Mouse (Mus musculus) c-Kit-positive CD71-positive TER-119-negative erythroid progenitor cells, embryonic 14.5 days (primary cell): ENCODE measurements around the gene Gngt2.

Source experiments
- DNase-seq: peaks from one replicate; pipeline ENCODE4 v3.0.0-alpha.2; 2013; ENCODE audit warnings: low read depth

Gngt2 gene

GRCm38 (mm10) chr11:95826317-95827167 lies 10.5 kb upstream of the Gngt2 start:
- DNase-seq: no peak

- no peak for DNase-seq
Measured at GRCm38 (mm10) chr11:95827168-95827447, 9.9 kb upstream of the Gngt2 start.

DNA sequence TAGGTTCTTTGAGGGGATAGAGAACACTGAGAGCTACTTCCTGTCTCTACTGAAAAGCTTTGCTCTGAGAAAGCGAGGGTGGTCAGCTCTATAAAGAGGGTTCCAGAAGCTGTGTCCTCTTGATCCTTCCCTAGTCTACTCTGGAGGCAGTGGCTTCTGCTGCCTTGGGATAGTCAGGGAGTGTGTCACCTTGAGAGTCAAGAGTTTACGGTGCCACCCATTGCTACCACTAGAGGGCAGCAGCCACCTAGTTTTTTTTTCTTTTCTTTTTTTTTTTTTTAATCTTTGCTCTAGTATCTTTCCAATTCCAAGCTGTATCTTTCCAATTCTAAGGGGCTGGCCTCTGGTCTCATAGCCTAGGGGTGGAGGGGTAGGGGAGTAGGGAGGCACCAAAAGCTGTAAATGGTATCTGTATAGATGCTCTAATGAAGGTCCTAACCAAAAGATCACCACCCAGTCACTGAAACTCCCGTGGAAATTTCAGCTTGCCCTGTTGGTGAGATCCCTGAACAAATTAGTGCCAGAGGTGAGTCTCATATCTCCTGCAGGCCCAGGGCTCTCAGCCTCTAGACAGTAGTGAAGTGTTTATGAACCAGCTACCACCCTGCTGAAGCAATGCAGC lies 9.4 kb upstream of the Gngt2 start:
- peak; percentile 65 for DNase-seq

DNA sequence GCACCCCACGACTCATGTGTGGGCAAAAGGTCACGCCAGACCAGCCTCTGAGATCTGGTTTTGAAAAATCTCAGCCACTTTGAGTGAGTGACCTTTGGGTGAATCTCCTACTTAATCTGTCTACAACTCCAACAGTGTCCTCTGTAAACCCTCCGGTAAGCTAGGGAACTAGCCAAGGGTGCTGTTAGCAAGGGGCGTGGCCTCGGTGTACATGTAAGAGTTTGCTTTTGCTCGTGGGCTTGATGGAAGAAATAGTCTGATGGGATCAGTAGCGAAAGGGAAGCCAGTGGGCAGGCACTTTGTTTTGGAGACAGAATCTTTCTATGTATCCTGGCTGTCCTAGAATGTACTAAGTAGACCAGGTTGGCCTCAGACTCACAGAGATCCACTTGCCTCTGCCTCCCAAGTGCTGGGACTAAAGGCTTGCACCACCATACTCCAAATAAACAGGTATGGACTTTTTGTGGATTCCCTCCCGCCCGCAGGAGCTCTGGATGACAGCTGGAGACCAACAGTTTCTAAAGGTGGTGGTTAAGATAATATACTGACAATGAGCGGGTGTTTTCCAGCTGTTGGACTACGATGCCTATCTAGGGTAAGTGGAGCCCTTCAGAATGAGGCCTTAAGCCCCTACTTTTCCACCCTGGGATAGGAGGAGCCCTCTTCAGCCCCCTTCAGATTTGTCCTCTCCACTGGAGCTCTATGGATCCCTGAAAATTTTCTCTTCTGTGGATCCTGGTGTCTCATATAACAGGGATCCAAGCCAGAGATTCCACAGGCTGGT lies 8.6 kb upstream of the Gngt2 start:
- DNase-seq: no peak

- DNase-seq: no peak
Measured at GRCm38 (mm10) chr11:95829526-95830050, 7.4 kb upstream of the Gngt2 start.

DNA sequence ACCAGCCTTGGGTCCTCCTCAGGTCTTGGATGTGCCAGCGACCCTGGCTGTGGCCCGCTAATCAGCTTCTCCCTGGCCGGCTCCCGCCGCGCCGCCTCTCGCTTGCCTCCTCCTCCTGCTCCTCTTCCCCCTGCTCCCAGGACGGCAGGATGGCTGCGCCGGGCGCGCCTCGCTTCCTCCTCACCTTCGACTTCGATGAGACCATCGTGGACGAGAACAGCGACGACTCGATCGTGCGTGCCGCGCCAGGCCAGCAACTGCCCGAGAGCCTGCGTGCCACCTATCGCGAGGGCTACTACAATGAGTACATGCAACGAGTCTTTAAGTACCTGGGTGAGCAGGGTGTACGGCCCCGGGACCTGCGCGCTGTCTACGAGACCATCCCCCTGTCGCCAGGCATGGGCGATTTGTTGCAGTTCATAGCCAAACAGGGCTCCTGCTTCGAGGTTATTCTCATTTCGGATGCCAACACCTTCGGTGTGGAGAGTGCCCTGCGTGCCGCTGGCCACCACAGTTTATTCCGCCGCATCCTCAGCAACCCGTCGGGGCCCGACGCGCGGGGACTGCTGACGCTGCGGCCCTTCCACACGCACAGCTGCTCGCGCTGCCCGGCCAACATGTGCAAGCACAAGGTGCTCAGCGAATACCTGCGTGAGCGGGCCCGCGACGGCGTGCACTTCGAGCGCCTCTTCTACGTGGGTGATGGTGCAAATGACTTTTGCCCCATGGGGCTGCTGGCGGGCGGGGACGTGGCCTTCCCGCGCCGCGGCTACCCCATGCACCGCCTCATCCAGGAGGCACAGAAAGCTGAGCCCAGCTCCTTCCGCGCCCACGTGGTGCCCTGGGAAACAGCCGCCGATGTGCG lies 6.4 kb upstream of the Gngt2 start:
- DNase-seq: no peak

DNA sequence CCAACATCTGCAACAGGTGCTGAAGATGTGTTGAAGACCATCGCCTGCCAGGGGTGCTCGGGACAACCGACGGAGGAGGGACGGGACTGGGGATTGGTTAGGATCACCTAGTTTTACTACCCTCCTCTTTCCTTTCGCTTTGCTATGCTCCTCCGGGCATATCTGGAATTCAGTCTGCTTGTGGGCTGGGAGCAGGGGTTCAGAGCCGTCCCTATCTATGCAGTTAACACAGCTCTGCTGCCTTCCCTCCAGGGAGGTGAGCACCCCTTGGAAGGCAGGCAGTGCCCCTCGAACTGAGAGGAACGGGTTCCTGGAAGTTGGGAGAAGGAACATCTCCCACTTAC lies 5.8 kb upstream of the Gngt2 start:
- DNase-seq: no peak

GRCm38 (mm10) chr11:95831641-95832040 lies 5.4 kb upstream of the Gngt2 start:
- DNase-seq: no peak

DNA sequence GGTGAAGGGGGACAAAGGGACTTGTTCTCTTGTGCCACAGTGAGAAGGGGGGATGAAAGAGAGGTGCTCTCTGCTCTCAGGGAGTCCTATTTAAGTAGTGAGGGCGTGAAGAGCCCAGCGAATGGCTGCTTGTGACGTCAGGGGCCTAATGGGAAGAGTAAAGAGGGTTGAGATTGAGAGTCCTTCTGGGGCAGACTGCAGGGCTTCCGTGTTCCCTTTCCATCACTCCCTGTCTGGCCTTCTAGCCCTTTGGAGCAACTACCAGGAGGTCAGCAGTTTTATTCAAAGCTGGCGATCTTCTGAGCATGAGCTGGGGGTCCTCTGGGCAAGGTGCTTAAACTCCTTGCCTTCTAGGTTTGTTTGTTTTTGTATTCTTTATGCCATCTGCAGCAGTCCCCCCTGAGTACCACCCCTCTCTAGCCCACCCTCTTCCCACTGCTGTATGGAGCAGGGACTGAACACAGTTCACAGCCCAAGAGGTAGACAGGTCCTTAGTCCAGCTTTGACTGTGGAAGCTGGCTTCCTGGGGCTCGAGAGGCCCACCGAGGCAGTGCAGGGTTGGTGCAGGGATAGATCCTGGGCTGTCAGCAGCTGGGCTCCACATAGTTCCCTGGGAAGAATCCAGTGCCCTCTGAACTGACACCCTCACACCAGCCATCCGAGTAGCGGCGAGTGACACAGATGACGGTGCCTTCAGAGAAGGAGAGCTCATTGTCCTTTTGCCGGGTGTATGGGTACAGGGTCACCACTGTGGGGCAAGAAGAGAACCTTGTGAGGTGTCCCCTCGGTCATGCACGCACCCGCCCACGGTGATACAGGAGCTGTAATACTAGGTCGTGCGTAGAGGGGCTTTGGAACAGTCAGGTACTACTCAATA lies 4.6 kb upstream of the Gngt2 start:
- DNase-seq: no peak

DNA sequence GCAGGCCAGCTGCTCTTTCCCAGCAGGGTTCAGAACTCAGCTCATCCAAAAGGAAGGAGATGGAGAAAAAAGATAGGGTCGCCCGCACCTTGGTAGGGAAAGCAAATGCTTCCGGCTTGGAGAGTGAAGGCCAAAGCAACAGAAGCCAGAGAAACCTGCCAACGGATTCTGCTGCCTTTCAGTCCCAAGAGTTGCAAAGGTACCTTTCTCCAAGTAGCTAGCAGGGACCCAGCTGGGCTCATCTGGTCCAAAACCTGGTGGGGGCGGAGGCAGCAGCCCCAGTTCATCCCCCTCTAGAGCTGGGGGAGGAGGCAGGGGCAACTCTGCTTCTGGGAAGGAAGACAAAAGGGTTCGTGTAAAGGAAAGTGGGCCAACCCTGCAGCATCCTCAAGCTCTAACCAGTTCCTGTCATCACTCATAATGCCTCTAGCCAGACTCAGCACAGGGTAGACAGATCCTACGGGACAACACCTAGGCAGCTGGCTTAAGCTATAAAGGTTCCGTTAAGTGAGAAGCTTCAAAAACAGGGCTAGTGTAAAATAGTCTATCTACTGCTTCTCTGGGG lies 3.9 kb upstream of the Gngt2 start:
- DNase-seq: no peak

DNA sequence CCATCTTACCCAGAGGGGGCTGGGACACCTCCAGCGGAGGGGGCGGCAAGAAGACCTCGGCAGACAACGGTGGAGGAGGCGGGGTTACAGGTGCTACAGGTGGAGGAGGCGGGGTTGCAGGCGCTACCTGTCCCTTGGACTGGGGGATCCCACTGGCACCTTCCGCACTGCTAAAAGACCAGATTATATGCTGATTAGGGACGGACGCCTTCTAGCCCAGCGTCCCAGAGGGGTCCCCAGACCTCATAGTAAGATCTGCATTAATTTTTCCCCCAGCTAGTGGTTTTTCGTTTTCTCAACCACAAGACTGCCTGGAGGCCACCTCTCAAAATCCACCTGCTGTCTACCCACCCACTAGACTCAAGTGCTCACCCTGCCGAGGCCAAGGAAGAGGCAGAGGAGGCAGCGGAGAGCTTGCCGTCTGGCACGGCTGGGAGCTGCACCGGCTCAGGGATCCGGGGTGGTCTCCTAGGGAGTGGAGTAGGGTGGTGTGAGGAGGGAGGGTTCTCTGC lies 3.3 kb upstream of the Gngt2 start:
- DNase-seq: no peak

GRCm38 (mm10) chr11:95834143-95834667 lies 2.8 kb upstream of the Gngt2 start:
- DNase-seq: no peak

DNA sequence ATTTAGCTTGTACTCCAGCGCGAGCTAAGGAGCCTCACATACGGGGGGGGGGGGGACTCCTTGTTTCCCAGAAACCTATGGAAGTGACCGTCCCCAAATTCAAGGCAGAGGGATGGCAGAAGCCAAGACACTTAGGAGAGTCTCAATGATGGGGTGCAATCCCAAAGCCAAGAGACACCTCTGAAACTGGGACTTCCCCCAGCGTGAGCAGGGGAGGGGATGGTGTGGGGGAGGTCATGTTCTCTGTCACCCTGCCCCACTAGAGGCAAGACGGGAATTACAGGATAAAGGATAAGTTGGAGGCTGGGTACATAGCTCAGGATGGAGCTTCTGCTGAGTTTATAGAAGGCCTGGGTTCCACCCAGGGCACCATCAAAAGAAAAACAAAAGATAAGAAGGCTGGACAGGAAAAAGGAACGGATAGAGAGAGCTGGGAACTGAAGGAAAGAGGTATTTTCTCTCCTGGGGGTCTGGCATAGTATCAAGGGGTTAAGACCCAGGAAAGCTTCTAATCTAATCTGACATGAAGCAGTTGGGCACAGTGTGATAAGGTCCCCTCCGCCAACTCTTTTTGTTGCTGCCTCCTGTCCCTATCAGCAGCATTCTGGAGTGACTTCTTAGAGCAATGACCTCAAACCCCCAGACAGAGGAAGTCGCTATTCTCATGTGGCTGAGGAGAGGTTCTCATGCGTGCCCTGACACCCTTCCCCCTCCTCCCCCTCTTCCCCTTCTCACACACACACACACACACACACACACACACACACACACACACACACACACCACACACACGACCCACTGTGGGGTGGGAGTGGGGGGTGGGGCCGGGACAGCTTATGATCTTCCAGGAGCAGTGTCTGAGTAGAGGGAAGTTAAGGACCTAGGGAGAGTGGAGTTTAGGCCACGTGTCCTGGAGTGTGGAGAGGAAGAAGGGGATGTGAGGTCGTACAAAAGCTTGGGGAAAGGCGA lies 2.0 kb upstream of the Gngt2 start:
- peak; percentile 68 for DNase-seq

GRCm38 (mm10) chr11:95835832-95836231 lies 1.2 kb upstream of the Gngt2 start:
- no peak for DNase-seq

DNA sequence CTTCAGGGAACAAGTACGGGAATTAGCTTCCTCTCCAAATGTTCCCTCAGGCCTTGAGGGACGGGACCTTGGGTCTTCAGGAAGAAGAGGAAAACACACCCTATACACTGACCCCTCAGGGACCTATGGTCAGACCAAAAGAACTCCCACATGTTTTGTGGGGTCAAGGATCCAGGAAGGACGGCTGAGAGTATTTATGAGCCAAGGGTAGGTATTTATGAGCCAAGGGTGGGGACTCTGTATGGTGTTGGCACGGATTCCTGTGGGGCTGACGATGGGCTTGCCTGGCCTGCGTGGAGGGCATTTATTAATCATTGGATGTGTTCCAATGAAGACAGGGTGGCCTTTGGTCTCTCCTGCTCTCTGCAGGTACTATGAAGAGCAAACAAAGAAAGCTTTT lies 583 bp upstream of the Gngt2 start:
- no peak for DNase-seq

DNA sequence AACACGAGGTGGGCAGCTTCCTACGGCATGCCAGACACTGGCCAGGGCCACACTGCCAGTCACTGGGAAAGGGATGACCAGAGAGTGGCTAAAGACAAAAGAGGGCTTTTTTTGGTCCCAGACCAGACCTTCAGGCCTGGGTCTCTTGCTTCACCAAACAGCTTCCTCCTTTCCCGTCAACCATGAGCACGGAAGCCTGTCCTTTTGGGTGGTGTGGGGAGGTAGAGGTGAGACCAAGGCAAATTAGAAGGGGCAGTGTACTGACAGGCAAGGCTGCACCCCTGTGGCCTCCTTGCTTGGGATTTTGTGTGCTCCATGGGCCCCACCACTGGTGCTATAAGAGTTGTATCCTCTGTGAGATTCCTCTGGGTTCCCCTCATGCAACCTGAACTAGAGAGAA lies 1.6 kb downstream of the Gngt2 start:
- DNase-seq: no peak

- no peak for DNase-seq
Measured at GRCm38 (mm10) chr11:95838999-95839868, 2.2 kb downstream of the Gngt2 start.
